Mouse (Mus musculus) bone marrow macrophage, adult 2 months (primary cell): Measurements from ENCODE around the gene Txnip. TPM values are rescaled to one million over a fixed set of nuclear protein-coding genes. Genes with fewer than 3 reads are reported as not detected.
"Not testable (repeated sequence)": the region's sequence is repeated elsewhere in the genome, so short reads cannot be mapped to it uniquely, and the experiment has no call there.

ENCODE experiments used
- H3K27ac ChIP-seq: 2 replicates; pipeline ENCODE4 v1.5.1; 2012; ENCODE audit warnings: low read depth, low read length; ENCODE audit not compliant: insufficient read depth
- H3K4me1 ChIP-seq: 2 replicates; pipeline ENCODE4 v1.6.1; 2012; ENCODE audit warnings: low read length; ENCODE audit not compliant: control insufficient read depth, insufficient read depth
- H3K4me3 ChIP-seq: 2 replicates; pipeline ENCODE4 v1.5.1; 2012; ENCODE audit warnings: mild to moderate bottlenecking, low read length, moderate library complexity; ENCODE audit not compliant: insufficient read depth
- CTCF ChIP-seq: IDR thresholded peaks from 2 replicates; pipeline ENCODE4 v1.5.1; 2012; ENCODE audit warnings: low read depth, mild to moderate bottlenecking, low read length, moderate library complexity
- POLR2A ChIP-seq: IDR thresholded peaks from 2 replicates; pipeline ENCODE4 v1.6.1; 2012; ENCODE audit warnings: mild to moderate bottlenecking, low read depth, low read length, borderline replicate concordance
- polyA plus RNA-seq: library from polyadenylated mRNA; stranded (reverse); fragments of >200 nt; gene quantifications from 2 replicates; pipeline ENCODE4 v1.2.4, GENCODE M21; 2012; ENCODE audit not compliant: missing spikeins, insufficient read depth, insufficient read length

The Txnip gene
- 868 and 944 TPM in 2 replicates for polyA plus RNA-seq

DNA sequence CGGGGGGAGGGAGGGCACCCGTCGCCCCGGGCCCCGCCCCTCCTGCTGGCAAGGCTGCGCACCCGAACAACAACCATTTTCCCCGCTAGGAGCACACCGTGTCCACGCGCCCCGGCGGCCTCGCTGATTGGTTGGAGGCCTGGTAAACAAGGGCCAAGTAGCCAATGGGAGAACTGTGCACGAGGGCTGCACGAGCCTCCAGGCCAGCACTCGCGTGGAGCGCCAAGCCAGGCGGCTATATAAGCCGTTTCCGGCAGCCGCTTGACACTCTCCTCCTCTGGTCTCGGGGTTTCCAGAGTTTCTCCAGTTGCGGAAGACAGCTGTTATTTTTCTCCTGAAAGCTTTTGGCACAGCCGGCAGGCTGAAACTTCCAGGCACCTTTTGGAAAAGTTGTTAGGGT is at the start of gene Txnip:
Gene Txnip, plus strand, starts transcription at position 264 of the 400 bp plus-strand sequence.
- Histone ChIP-seq H3K27ac (peak within 1 kb of the TSS; percentile 100), H3K4me1 (peaks cover 16% of the 10 kb centered on the region), H3K4me3 (peak within 1 kb of the TSS; percentile 85)
- peak; percentile 98 for TF ChIP-seq POLR2A
- no peak for TF ChIP-seq CTCF

- not testable (repeated sequence) for H3K4me1 ChIP-seq, H3K4me3 ChIP-seq, H3K27ac ChIP-seq
These were observed 49.8 kb upstream of the Txnip start for GRCm38 (mm10) chr3:96507966-96508365.

DNA sequence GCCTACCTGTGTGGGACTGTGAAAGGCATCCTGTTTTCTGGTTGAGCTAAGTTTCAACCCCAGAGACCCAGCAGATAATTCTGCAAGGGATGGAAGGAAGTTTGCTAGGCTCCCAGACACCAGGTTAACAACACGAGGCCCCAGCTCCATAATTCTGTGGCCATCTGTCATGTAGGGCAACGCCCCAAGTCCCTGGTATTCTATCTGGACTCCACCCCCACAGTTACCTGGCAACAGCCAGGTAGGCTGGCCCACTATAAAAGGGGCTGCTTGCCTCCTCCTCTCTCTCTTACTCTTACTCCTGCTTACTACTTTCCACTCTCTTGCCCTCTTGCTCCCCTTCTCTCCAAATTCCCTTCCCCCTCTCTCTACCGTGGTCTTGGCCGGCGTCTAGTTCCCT is 37.6 kb upstream of the Txnip start:
- Histone ChIP-seq H3K4me1 (no peaks in the 10 kb centered on the region), H3K27ac (no peak overlapping the region), H3K4me3 (no peak overlapping the region)
- TF ChIP-seq POLR2A (no peak), CTCF (no peak)

- H3K4me3 ChIP-seq: no peak overlapping the region
- TF ChIP-seq CTCF (no peak), POLR2A (no peak)
- H3K27ac ChIP-seq: no peak overlapping the region
- H3K4me1 ChIP-seq: no peaks in the 10 kb centered on the region
These were observed 35.6 kb upstream of the Txnip start for GRCm38 (mm10) chr3:96522149-96522548.

DNA sequence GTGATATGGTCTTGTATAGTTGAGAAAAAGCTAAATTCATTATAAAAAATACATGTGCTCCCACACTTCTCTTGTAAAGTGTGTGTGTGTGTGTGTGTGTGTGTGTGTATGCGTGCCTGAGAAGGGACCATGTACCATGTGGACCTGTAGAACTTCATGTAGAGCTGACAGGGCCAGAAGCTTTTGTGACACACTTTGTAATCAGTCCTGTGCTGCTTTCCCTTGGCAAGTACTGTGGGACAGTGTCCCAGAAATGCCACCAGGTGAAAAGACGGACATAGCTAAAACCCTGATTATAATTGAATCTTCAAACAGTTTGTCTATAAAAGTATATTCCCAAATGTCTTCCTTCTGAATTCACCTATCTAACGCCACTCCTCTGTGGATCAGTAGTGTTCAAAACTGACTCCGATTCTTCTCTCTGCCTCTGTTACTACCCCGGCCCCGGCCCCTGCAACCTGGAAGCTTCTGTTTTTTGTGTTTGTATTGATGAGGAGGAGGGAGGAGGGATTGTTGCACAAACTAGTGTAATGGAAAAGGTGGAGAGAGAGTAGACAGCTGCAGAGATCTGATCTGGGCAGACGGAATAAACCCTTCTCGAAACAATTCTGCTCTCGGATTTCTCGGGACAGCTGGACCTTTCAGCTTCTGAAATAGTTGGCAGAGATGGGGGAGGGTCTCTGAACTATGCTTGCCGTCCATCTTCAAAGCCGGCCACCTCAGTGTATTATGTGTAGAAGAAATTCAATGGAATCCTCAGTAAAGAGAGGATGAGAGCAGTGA is 33.5 kb upstream of the Txnip start:
- H3K27ac ChIP-seq: no peak overlapping the region
- H3K4me3 ChIP-seq: no peak overlapping the region
- TF ChIP-seq CTCF (no peak), POLR2A (no peak)
- H3K4me1 ChIP-seq: no peaks in the 10 kb centered on the region

DNA sequence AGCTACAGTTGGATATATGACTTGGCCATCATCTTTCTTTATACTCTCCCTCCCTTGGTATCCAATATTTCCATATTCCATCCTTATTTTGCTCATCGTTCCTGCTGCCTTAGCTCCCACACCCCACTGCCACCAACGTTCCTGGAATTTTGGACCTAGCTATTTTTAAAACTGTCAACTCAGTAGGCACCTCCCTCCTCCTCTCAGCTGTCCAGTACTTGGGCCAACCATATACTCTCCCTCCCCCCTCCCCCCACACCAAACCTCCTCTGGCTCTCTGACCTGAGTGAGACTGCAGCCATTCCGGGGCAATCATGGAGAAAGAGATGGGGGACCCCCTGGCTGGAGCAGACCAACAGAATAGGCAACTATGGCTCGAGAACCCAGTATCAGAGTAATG is 32.8 kb upstream of the Txnip start, which contains the start of gene Hfe2:
Gene Hfe2, plus strand, starts transcription at position 259 of the 400 bp plus-strand sequence.
- no peaks in the 10 kb centered on the region for H3K4me1 ChIP-seq
- no peak within 1 kb of the TSS for H3K4me3 ChIP-seq
- no peak within 1 kb of the TSS for H3K27ac ChIP-seq
- TF ChIP-seq CTCF (no peak), POLR2A (no peak)

- Histone ChIP-seq H3K4me1 (no peaks in the 10 kb centered on the region), H3K4me3 (no peak overlapping the region), H3K27ac (no peak overlapping the region)
- TF ChIP-seq CTCF (no peak), POLR2A (no peak)
These were observed 31.6 kb upstream of the Txnip start for GRCm38 (mm10) chr3:96526013-96526762.

- TF ChIP-seq CTCF (no peak), POLR2A (no peak)
- Histone ChIP-seq H3K4me3 (peak overlapping the region; percentile 4), H3K4me1 (no peaks in the 10 kb centered on the region), H3K27ac (no peak overlapping the region)
These were observed 30.8 kb upstream of the Txnip start for GRCm38 (mm10) chr3:96526864-96527542.

- H3K4me1 ChIP-seq: no peaks in the 10 kb centered on the region
- TF ChIP-seq POLR2A (no peak), CTCF (no peak)
- no peak overlapping the region for H3K27ac ChIP-seq
- no peak overlapping the region for H3K4me3 ChIP-seq
These were observed 29.3 kb upstream of the Txnip start for GRCm38 (mm10) chr3:96528506-96528905.
